Mouse (Mus musculus) midbrain, embryonic 13.5 days (tissue): ENCODE measurements at regions not wholly inside any gene's neighbourhood (a gene's known extent, or its start where the extent isn't known, plus 50 kb on each side); places are given as distances from the start of the nearest gene placed in this dataset.
"Not testable (repeated sequence)": the region's sequence is repeated elsewhere in the genome, so short reads cannot be mapped to it uniquely, and the experiment has no call there.

Source experiments
- ATAC-seq: fragments of 200-750 bp; cut with Nextera tagmentation; 2 replicates; pipeline ENCODE4 v1.8.0; 2017; ENCODE audit warnings: mild to moderate bottlenecking, moderate TSS enrichment, moderate library complexity
- H3K27ac ChIP-seq: fragments of 300-500 bp; sonication (generic); 2 replicates; pipeline ENCODE4 v1.5.1; 2015; ENCODE audit warnings: inconsistent platforms, mild to moderate bottlenecking, moderate library complexity
- H3K27me3 ChIP-seq: fragments of 300-500 bp; sonication (generic); 2 replicates; pipeline ENCODE4 v1.6.1; 2015; ENCODE audit warnings: mild to moderate bottlenecking, inconsistent platforms
- H3K36me3 ChIP-seq: fragments of 300-500 bp; sonication (generic); 2 replicates; pipeline ENCODE4 v1.6.1; 2015; ENCODE audit warnings: mild to moderate bottlenecking, inconsistent platforms
- H3K4me1 ChIP-seq: fragments of 300-500 bp; sonication (generic); replicated peaks from 2 replicates; pipeline ENCODE4 v1.6.1; 2015; ENCODE audit warnings: inconsistent platforms
- H3K4me2 ChIP-seq: fragments of 300-500 bp; sonication (generic); replicated peaks from 2 replicates; pipeline ENCODE4 v1.6.1; 2015; ENCODE audit warnings: moderate library complexity, mild to moderate bottlenecking, inconsistent platforms
- H3K4me3 ChIP-seq: fragments of 300-500 bp; sonication (generic); replicated peaks from 2 replicates; pipeline ENCODE4 v1.5.1; 2015; ENCODE audit warnings: mild to moderate bottlenecking, inconsistent platforms
- H3K9ac ChIP-seq: fragments of 300-500 bp; sonication (generic); replicated peaks from 2 replicates; pipeline ENCODE4 v1.6.1; 2015; ENCODE audit warnings: mild to moderate bottlenecking, inconsistent platforms
- H3K9me3 ChIP-seq: fragments of 300-500 bp; sonication (generic); 2 replicates; pipeline ENCODE4 v1.6.1; 2016; ENCODE audit warnings: mild to moderate bottlenecking, inconsistent platforms
- whole genome bisulfite sequencing: fragments of 180-500 bp; shearing (Covaris S2); methylation state at CpG from one replicate; pipeline ENCODE4 v1.1.7; 2015; 5-methylcytosine and 5-hydroxymethylcytosine counted together

- not testable (repeated sequence) for H3K27me3 ChIP-seq, ATAC-seq, H3K4me3 ChIP-seq, H3K36me3 ChIP-seq, H3K9ac ChIP-seq, H3K27ac ChIP-seq, H3K4me1 ChIP-seq, H3K4me2 ChIP-seq
- H3K9me3 ChIP-seq: peaks cover 53% of the 10 kb centered on the region
- 84% methylated on average over 3 of the region's 3 CpGs for WGBS
Measured at GRCm38 (mm10) chr12:20684471-20684870, 305.8 kb upstream of the Asap2 start.

DNA sequence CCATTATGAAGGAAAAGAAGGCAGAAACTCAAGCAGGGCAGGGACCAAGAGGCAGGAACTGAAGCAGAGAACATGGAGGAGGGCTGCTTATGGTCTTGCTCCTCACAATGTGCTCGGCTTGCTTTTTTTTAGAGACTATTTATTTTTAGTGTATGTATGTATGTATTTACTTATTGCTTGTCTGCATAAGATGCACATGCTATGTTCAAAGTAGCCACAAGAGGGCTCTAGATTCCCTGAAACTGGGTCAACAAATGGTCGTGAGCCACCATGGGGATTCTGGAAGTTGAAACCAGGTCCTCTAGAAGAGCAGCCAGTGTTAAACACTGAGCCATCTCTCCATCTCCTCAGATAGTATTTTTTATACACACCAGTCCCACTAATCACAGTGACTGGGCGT, 293.0 kb upstream of the Asap2 start:
- H3K9me3 ChIP-seq, H3K4me2 ChIP-seq, H3K9ac ChIP-seq, H3K27ac ChIP-seq, ATAC-seq, H3K4me1 ChIP-seq, H3K4me3 ChIP-seq, H3K27me3 ChIP-seq, H3K36me3 ChIP-seq: not testable (repeated sequence)
- 70% methylated on average over 3 of the region's 3 CpGs for WGBS
